Mouse (Mus musculus) WW6 (cell line): Measurements from ENCODE around the gene Jtb.

Experiments
- DNase-seq: peaks from one replicate; pipeline ENCODE4 v3.0.0-alpha.2; 2013; ENCODE audit warnings: low read depth, low spot score

Jtb gene

DNA sequence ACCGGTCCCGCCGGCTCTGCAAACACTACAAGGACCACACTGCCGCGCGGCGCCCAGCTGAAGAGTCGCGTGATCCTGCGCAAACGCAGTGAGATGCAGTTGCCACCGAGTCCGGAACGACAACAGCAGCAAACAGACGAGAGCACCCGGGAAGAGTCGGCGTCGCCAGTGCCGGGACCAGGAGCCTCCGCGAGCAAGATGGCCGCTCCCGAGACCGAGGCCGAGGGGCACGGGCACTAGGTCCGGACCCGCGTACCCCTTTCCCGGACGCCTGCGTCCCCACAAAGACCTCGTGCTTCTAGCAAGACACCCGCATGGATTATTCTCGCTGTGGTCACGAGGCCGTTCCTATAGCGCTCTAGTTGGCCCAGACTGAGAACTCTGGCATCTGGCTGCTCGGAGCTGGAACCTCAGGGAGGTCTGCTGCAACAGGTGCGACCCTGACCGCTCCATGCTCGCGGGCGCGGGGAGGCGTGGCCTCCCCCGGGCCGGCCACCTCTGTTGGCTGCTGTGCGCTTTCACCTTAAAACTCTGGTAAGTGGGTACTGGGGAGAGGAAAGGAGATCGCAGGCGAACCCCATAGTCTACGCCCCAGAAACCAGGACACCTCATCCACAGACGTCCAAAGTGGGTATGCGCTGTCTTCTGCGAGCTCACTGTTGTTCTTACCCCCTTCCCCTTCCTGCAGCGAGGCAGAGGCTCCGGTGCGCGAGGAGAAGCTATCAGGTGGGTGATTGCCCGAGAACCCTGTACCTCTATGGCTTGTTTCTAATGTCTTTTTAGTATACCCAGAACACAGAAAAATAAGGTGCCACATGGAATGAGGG is at the start of gene Jtb:
Gene Jtb, plus strand, starts transcription at position 91 of the 827 bp plus-strand sequence.
- peak; percentile 87 for DNase-seq

DNA sequence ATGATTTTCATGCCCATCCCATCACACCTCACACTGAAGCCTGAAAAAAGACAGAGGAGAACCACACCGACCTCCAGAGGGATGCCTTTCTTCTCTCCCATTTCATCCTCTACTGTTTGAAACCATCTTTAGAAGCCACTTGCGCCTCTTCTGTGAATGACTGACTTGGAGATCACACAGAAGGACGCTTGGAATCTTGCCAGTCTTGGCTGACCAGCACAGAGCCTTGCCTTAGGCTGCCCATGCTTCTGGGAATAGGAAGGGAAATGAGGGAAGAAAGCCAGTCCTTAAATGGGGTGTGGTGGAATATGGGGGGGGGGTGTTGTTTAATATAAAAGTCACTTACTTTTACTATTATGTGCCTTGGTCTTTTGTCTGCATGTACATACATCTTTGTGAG is 47.8 kb upstream of the Jtb start:
- DNase-seq = no peak

DNA sequence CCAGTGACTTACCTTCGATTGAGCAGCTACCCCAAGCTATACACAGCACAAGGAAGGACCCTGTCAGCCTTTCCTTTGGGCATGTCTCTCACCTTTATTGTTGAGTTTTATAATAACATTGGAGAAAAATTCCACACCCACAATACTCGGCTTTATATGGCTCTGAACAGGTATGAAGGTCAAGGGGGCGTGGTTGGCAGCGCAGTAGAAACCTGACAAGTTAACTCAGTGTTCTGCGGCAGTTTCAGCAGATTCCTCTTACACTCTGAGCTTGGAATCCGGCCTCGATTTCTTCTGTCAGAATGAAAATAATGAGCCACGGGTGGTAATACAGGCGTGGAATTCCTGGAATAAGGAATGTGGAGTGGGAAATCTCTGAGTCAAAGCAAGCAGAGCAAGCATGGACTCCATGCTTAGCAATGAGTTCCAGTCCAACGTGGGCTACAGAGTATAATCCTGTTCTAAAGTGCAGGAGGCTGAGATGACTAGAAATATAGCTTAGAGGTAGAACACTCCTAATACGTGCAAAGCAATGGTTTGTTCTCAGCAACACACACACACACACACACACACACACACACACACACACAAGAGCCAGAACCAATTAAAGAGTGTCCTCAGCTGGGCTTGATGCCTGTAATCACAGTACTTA is 40.4 kb upstream of the Jtb start:
- no peak for DNase-seq

DNA sequence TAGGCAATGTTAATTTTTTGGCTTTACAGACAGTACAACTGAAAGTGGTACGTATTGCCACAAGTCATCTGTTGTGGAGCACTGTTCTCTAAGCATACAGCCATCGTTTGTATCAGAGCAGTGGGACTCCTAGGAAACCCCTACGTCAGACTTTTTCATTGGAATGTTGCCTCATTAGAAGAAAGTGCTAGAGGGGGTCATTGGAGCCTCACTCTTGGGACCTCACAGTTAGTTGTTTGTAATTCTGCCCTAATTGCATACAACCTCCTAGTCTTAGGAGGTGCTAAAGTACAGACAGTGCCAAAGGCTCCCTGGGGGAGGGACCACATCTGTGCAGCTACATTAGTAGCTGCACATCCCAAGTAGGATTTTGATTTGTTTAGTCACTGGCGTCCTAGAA is 36.6 kb upstream of the Jtb start:
- DNase-seq = no peak

DNA sequence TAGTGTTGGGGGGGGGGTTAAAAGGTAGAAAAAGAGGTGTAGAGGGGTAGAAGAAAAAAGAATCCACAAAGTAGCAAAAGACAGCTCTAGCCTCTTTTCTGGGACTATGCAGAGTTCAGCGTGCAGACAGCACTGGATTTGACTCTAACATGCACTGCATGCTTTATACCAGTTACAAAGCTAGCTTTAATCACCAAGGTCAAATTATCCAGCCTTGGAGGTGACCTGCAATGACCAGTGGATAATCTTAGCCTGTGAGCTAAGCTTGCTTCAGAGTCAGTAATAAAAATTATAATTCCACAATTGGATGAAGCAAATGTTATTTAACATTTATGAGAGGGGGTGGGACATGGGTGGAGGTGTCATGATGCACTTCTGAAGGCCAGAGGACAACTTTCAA is 35.8 kb upstream of the Jtb start:
- DNase-seq = no peak

DNA sequence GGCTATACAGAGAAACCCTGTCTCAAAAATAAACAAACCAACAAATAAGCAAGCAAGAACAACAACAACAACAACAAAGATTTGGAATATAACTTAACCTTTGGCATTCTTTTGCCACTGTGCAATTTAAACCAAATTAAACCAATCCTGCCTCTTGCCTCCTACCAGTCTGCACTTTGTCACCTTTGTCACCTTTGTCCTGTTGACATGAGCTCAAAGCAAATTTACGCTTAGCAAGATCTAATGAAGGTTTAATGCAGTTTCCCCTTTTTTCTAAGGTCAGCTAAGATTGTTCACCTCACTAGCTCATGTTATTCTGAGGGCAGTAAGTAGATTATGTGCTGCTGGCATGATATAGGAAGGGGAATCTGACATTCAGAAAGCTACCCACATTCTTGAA is 33.8 kb upstream of the Jtb start:
- DNase-seq = no peak

DNA sequence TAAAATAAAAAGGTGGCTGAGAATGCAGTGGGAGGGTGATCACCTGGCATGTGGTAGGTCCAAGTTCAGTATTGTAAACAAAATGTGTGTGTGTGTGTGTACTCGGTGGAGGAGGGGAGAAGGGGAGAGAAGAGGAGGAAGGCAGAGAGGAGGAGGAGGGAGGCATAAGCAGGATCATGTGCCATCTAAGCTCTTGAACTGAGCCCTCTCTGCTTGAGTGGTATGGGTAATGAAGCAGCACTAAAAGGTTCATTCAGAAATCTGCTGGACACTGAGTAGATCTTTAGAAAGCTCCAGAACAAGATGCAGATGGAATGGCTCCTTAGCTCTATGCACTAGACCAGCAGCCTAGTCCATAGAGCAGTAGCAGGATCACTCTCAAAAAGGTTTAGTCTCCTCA is 28.5 kb upstream of the Jtb start:
- no peak for DNase-seq

DNA sequence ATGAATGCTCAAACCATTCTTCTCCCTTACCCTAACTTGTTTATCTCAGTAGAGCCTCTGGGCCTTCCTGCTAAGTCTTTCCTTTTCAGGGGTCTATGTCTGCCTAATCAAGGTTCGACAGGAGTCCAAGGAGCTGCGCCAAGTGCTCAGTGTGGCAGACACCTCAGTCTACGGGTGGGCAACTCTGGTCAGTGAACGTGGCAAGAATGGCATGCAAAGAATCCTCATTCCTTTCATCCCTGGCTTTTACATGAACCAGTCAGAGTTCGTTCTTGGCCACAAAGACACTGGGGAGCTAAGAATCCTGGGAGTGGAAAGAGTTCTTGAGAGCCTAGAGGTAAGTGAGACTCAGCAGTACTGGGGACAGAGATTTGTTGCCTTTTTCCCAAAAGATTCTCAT is 27.8 kb upstream of the Jtb start:
- DNase-seq = no peak

DNA sequence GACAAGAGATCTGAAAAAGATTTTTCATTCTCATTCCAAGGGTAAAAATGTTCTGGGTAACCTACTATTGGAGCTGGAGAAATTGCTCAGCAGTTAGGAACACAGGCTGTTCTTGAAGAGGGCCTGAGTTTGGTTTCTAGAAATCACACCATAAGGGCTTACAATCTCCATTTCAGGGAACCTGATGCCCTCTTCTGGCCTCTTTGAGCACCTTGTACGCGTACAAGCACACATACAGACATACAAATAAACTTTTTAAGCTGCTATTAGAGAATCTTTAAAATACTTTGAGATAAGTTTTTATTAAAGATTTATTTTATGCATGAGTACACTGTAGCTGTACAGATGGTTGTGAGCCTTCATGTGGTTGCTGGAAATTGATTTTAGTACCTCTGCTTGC is 26.8 kb upstream of the Jtb start:
- DNase-seq = no peak

DNA sequence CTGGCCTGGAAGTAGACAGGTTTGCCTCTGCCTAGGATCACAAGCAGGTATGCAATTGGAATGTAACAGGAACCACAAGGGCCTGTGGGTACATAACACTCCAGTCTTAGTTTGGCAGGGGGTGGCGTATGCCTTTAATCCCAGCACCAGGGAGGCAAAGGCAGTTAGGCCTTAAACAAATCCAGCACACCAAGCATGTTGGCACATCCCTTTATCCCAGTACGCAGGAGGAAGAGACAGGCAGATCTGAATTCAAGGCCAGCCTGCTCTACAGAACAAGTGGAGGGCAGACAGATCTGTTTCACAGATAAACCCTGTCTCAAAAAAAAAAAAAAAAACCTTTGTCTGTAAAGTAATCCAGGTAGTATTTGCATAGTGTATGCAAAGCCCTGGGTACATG is 22.7 kb upstream of the Jtb start:
- no peak for DNase-seq

DNA sequence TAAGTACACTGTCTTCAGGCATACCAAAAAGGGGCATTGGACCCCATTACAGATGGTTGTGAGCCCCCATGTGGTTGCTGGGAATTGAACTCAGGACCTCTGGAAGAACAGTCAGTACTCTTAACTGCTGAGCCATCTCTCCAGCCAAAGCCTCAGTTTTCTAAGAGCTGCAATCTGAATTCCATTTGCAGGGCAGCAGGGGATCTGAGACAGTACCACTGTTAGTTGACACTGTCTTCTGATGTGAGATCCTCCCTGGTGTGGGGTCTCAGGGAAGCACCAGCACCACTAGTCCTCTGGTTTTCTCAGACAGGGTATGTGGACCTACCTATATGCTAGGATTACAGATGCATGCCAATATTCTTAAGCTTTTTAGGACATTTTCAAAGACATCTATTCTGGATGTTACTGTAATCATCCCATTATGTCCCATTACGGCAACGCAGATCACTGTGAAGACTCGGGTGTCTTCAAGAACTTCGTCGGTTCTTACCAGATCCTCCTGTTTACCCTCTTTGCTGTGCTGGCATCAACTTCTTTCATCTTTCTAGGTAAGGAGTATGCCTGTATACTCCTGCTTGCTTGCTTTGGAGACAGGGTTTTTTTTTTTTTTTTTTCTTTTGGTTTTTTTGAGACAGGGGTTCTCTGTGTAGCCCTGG is 21.4 kb upstream of the Jtb start:
- DNase-seq = no peak

DNA sequence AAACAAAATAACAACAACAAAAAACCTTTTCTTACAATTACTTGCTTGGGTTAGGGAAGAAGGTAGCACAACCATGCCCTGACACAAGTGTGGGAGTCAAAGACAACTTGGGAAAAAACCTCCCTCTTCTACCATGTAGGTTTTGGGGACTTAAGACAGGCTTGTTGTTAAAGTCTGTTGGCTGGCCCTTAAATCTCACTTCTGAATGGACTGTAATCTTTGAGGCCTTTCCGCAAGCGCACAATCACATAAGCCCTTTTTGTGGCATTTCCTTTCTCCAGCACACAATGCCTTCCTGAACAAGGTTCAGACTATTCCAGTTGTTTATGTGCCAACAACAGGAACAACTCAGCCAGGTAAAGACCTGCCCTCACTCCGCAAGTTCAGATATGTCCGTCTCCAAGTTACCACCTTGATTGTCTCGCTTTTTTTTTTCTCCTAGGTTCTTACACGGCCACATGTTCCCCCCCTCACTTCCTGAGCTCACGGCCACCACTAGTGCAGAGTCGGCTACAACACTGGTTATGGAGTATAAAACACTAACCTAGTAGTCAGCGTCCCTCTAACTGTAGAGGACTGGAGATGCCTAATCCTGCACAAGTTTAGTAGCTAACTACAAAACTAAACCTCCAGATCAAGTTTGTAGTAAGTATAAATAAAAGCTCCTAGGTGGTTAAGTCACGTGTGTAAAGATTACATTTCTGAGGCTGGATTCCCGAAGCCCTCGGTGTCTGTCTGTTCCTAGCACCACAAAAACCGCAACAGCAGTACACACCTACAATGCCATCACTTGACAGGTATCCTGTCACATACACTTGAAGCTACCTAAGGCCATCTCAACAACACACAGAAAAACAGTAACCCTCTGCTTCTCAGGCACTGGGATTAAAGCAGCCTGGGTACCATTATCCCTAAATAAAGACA is 19.7 kb upstream of the Jtb start:
- no peak for DNase-seq

DNA sequence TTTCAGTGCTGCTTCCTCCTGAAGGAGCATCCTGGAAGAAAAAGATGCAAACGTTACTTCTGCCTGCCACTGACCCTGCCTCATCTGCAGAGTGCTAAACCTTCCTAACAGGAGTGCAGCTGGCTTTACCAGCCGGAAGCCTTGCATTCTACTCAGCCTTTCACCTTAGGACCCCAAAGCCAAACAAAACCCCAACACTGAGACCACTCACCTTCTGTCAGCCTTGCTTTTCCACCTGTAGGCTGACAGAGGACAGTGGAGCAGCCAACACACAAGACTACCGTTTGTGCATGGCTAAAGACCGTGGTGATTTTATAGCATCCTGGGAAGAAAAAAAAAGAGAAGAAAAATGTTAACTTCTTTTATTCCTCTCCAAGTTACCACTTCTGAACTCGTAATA is 18.7 kb upstream of the Jtb start:
- DNase-seq = no peak

DNA sequence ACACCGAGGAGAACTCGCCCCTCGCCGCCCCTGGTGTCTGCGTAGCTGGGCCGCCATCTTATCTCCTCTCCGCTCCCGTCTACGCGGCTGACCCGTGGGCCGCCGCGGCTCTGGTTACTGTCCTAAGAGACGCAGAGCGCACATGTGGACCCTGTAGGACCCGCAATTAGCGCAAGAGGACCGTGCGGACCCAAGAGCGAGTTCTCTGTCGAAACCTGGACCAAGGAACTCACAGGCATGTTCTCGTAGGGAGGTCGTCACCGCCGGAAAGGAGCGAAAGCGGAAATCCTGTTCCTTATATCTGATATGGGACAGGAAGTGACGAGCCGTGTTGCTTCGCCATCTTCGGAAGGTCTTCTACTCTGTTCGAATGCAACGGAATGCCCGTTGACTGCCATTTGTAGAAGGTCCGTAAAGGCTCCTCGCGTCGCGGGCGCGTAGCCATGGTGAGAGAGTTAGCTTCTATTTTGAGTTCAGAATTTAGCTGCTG is 18.0 kb upstream of the Jtb start, which contains the start of the genes Rps27 and Rab13:
Gene Rps27, minus strand, starts transcription at position 275 of the 490 bp plus-strand sequence.
Gene Rab13, plus strand, starts transcription at position 319 of the 490 bp plus-strand sequence.
- DNase-seq = peak; percentile 70

DNA sequence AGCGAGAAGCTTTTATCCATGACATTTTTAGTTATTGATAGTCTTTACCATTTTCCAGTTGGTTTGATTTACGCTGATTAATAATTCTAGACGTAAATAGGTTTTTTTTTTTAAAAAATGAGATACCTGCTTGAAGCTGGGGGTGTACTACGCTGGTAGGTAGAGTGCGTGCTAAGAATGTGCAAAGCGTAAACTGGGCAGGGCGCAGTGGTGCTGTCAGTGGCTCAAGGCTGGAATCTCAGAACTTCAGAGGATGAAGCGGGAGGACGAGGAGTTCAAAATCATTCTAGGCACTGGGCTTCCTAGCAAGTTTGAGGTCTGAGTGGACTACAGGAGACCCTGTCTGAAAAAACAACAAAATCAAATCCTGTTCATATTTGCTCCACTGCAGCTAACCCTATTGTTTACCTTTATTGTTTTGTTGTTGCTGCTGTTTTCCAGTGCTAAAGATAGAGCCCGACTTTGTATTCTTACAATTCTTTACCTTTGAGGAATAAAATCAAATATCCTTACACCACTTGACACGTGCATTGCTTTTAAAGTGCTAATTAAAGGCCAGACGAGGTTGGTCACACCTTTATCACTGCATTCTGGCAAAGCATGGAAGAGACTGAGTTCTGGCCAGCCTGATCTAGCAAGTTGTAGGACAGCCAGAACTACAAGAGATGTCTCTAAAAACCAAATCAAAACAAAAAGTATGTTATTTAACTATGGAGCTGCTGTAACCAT is 17.3 kb upstream of the Jtb start:
- DNase-seq = no peak

DNA sequence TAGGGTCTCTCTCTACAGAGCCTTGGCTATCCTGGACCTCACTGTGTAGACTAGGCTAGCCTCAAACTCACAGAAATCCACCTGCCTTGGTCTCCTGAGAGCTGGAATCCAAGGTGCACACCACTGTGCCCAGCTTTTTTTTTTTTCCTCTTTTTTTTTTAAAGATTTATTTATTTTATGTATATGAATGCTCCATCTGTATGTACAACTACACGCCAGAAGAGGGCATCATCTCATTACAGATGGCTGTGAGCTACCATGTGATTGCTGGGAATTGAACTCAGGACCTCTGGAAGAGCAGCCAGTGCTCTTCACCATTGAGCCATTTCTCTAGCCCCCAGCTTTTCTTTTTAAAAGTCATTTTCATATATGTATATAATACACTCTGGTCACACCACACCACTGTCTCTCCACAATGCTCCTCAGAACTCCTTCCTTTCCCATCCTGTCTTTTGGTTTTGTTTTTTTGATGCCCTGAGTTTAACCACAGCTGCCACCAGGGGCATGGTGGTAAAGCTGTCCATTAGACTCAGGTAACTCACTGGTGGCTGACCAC is 15.5 kb upstream of the Jtb start:
- no peak for DNase-seq

DNA sequence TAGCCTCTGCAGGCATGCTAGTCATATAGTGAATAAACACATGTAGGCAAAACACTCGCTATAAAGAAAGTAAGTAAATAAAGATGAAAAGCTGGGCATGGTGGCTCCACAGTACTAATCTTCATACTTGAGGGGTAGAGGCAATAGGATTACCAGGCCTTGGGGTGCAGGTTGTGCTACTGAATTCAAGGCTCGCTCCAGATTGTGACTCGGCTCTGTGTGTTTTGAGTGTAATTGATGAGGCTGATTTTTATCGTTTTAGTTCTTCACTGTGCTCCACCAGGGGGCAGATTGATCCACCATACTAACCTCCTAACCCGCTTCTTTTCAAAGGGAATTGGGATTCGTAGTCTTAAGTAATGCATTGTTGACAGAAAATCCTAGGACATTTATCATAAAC is 11.3 kb upstream of the Jtb start:
- DNase-seq = no peak

DNA sequence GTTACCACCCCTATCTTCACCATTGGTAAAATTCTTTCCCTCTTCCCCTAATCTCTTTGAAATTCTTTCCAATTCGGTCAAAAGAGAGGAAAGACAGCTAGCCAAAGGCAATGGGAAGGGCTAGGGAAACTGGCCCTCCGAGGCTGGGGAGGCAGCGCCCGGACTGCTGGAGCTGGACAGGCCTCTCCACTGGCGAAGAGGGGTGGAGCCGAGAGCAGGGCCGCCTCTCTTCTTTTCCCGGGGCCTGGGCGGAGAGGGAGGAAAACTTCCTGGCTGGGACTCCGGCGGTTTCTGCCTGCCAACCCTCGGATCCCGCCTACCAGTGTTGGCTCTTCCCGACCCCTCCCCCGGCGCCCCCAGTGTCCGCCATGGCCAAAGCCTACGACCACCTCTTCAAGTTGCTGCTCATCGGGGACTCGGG is 10.9 kb upstream of the Jtb start:
- DNase-seq = no peak

DNA sequence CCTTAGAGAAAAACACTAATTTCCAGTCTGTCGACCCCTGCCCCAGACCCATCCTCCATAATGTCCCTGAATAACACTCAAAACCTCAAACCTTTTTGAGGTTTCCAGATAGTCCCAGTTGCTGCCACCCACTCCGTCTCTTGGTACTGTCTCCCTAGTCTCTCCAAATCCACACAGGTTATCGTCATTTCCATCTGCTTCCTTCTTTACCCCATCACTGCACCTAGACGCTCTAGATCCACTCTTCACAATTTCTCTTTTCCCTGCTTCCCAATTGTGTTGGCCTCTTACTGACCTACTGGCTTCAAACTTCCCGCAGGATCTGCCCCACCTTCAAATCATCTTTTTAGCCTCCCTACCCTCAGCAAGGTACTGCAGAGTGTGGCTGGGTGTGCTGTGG is 10.3 kb upstream of the Jtb start:
- no peak for DNase-seq

DNA sequence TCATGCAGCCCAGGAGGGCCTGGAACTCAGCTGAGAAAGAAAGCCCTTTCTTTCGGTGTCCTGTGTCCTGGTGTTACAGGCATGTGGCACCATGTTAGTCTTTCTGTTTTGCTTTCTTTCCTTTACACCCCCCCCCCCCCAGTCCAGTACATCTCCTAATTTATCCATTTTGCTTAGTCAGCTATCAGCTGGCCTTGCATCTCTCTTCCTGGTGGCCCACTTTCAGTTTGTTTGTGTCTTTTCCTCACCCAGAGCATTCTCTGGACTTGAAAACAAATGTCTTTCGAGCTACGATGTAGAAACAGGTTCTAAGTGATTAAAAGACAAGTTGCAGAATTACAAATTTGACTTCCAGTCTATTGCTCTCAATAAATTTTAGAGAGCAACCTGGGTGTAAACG is 8.9 kb upstream of the Jtb start:
- DNase-seq = no peak
